Mouse (Mus musculus) large intestine, adult 2 months (tissue): Measurements from ENCODE around the gene Zfp609. TPM values are rescaled to one million over a fixed set of nuclear protein-coding genes. Genes with fewer than 3 reads are reported as not detected.
"Not testable (repeated sequence)": the region's sequence is repeated elsewhere in the genome, so short reads cannot be mapped to it uniquely, and the experiment has no call there.

Experiments used
- DNase-seq: peaks from one replicate; pipeline ENCODE4 v3.0.0-alpha.2; 2012; ENCODE audit warnings: low read depth, low spot score
- WGBS: fragments of 180-500 bp; shearing (Covaris S2); methylation state at CpG from one replicate; pipeline ENCODE4 v1.1.7; 2018; 5-methylcytosine and 5-hydroxymethylcytosine counted together
- polyA plus RNA-seq: library from polyadenylated mRNA; depleted of rRNA; stranded (reverse); fragments of >200 nt; gene quantifications from 2 replicates; pipeline ENCODE4 v1.2.3, GENCODE M21; 2012

Gene Zfp609
- polyA plus RNA-seq, 1 experiment: 4.6 TPM

GRCm38 (mm10) chr9:65741066-65741852 is 86.1 kb downstream of the Zfp609 start:
- WGBS: 83% methylated on average over 14 of the region's 14 CpGs
- DNase-seq: no peak

- 86% methylated on average over 3 of the region's 3 CpGs for WGBS
- DNase-seq: no peak
Observed at GRCm38 (mm10) chr9:65734931-65735330, 92.4 kb downstream of the Zfp609 start.

- no peak for DNase-seq
- WGBS: 97% methylated on average over 6 of the region's 6 CpGs
Observed at GRCm38 (mm10) chr9:65728588-65728987, 98.8 kb downstream of the Zfp609 start.

- 84% methylated on average over 4 of the region's 4 CpGs for WGBS
- no peak for DNase-seq
Observed at GRCm38 (mm10) chr9:65727491-65727890, 99.9 kb downstream of the Zfp609 start.

GRCm38 (mm10) chr9:65726431-65726830 is 100.9 kb downstream of the Zfp609 start:
- no peak for DNase-seq
- WGBS: 75% methylated on average over 3 of the region's 3 CpGs

- no peak for DNase-seq
- 46% methylated on average over 4 of the region's 4 CpGs for WGBS
Observed at GRCm38 (mm10) chr9:65725291-65725622, 102.1 kb downstream of the Zfp609 start.

- WGBS: 69% methylated on average over 8 of the region's 8 CpGs
- DNase-seq: no peak
Observed at GRCm38 (mm10) chr9:65724471-65725290, 102.7 kb downstream of the Zfp609 start.

GRCm38 (mm10) chr9:65721161-65721566 is 106.2 kb downstream of the Zfp609 start:
- DNase-seq: no peak
- WGBS: 52% methylated on average over 10 of the region's 10 CpGs

GRCm38 (mm10) chr9:65718195-65718594 is 109.2 kb downstream of the Zfp609 start:
- 90% methylated on average over 5 of the region's 5 CpGs for WGBS
- no peak for DNase-seq

- WGBS: 91% methylated on average over 24 of the region's 24 CpGs
- DNase-seq: no peak
Observed at GRCm38 (mm10) chr9:65703926-65704595, 123.3 kb downstream of the Zfp609 start.

GRCm38 (mm10) chr9:65703241-65703640 is 124.1 kb downstream of the Zfp609 start:
- 90% methylated on average over 7 of the region's 7 CpGs for WGBS
- DNase-seq: no peak

GRCm38 (mm10) chr9:65702286-65702685 is 125.1 kb downstream of the Zfp609 start:
- no peak for DNase-seq
- WGBS: 80% methylated on average over 9 of the region's 9 CpGs

GRCm38 (mm10) chr9:65700504-65700903 is 126.9 kb downstream of the Zfp609 start:
- 93% methylated on average over 6 of the region's 6 CpGs for WGBS

GRCm38 (mm10) chr9:65697992-65698391 is 129.4 kb downstream of the Zfp609 start:
- no peak for DNase-seq

More at GRCm38 (mm10) chr9:65700504-65700903, 126.9 kb downstream of the Zfp609 start:
- DNase-seq: no peak

- 83% methylated on average over 7 of the region's 7 CpGs for WGBS
- DNase-seq: no peak
Observed at GRCm38 (mm10) chr9:65697356-65697755, 130.0 kb downstream of the Zfp609 start.

- DNase-seq: no peak
Observed at GRCm38 (mm10) chr9:65696337-65696736, 131.0 kb downstream of the Zfp609 start.

- 61% methylated on average over 3 of the region's 3 CpGs for WGBS
- DNase-seq: no peak
Observed at GRCm38 (mm10) chr9:65695646-65696045, 131.7 kb downstream of the Zfp609 start.

- 13% methylated on average over 5 of the region's 5 CpGs for WGBS
- DNase-seq: no peak
Observed at GRCm38 (mm10) chr9:65692959-65693603, 134.3 kb downstream of the Zfp609 start.

GRCm38 (mm10) chr9:65692466-65692865 is 134.9 kb downstream of the Zfp609 start:
- 48% methylated on average over 3 of the region's 3 CpGs for WGBS

GRCm38 (mm10) chr9:65689869-65690268 is 137.5 kb downstream of the Zfp609 start:
- not testable (repeated sequence) for DNase-seq

More at GRCm38 (mm10) chr9:65692466-65692865, 134.9 kb downstream of the Zfp609 start:
- no peak for DNase-seq

More at GRCm38 (mm10) chr9:65689869-65690268, 137.5 kb downstream of the Zfp609 start:
- WGBS: 72% methylated on average over 2 of the region's 2 CpGs
